Mouse (Mus musculus) neural tube, embryonic 14.5 days (tissue): Measurements from ENCODE around the gene Rassf5. TPM values are rescaled to one million over a fixed set of nuclear protein-coding genes. Genes with fewer than 3 reads are reported as not detected.
A peak's percentile ranks its signal among the peaks of the same experiment; 100 is the strongest.
"Not testable (repeated sequence)": the region's sequence is repeated elsewhere in the genome, so short reads cannot be mapped to it uniquely, and the experiment has no call there.

ENCODE experiments used
- ATAC-seq: fragments of 200-750 bp; cut with Nextera tagmentation; 2 replicates; pipeline ENCODE4 v1.8.0; 2017; ENCODE audit warnings: low read depth, mild to moderate bottlenecking, moderate TSS enrichment, moderate library complexity
- H3K27ac ChIP-seq: fragments of 300-500 bp; sonication (generic); 2 replicates; pipeline ENCODE4 v1.5.1; 2014; ENCODE audit warnings: low read depth, mild to moderate bottlenecking, control low read depth, low read length, moderate library complexity, mixed read lengths
- H3K27me3 ChIP-seq: fragments of 300-500 bp; sonication (generic); 2 replicates; pipeline ENCODE4 v1.6.1; 2014; ENCODE audit warnings: low read length; ENCODE audit not compliant: control insufficient read depth, insufficient read depth
- H3K36me3 ChIP-seq: fragments of 300-500 bp; sonication (generic); 2 replicates; pipeline ENCODE4 v1.6.1; 2014; ENCODE audit warnings: low read length, mixed read lengths; ENCODE audit not compliant: control insufficient read depth, insufficient read depth
- H3K4me1 ChIP-seq: fragments of 300-500 bp; sonication (generic); 2 replicates; pipeline ENCODE4 v1.6.1; 2014; ENCODE audit warnings: low read length; ENCODE audit not compliant: control insufficient read depth, insufficient read depth
- H3K4me2 ChIP-seq: fragments of 300-500 bp; sonication (generic); 2 replicates; pipeline ENCODE4 v1.6.1; 2014; ENCODE audit warnings: mild to moderate bottlenecking, low read depth, low read length, control low read depth
- H3K4me3 ChIP-seq: fragments of 300-500 bp; sonication (generic); 2 replicates; pipeline ENCODE4 v1.5.1; 2014; ENCODE audit warnings: low read depth, low read length, control low read depth, mixed read lengths
- H3K9ac ChIP-seq: fragments of 300-500 bp; sonication (generic); replicated peaks from 2 replicates; pipeline ENCODE4 v1.6.1; 2014; ENCODE audit warnings: low read depth, mild to moderate bottlenecking, control low read depth, low read length, mixed read lengths
- H3K9me3 ChIP-seq: fragments of 300-500 bp; sonication (generic); 2 replicates; pipeline ENCODE4 v1.6.1; 2016; ENCODE audit warnings: low read length; ENCODE audit not compliant: control insufficient read depth
- WGBS: fragments of 180-500 bp; shearing (Covaris S2); extraction: QIAGEN DNeasy Blood & Tissue Kit; methylation state at CpG from one replicate; pipeline ENCODE4 v1.1.7; 2014; 5-methylcytosine and 5-hydroxymethylcytosine counted together
- polyA plus RNA-seq: library from polyadenylated mRNA; unstranded; fragments of >200 nt; fragmentation: Nextera tagmentation; extraction: Ambion mirVana; gene quantifications from 2 replicates; pipeline ENCODE4 v1.2.1, GENCODE M21; 2014

Rassf5 gene
- polyA plus RNA-seq, 1 experiment from 2014 or later, result 5.7 TPM

- no peak for ATAC-seq
- no peak overlapping the region for H3K27ac ChIP-seq
- H3K4me3 ChIP-seq, result no peak overlapping the region
- H3K9me3 ChIP-seq, result no peaks in the 10 kb centered on the region
- 95% methylated on average over 10 of the region's 10 CpGs for WGBS
- H3K4me2 ChIP-seq, result no peak overlapping the region
- H3K4me1 ChIP-seq, result no peaks in the 10 kb centered on the region
- peaks cover 75% of the 10 kb centered on the region for H3K36me3 ChIP-seq
- H3K27me3 ChIP-seq, result no peaks in the 10 kb centered on the region
- no peak overlapping the region for H3K9ac ChIP-seq
Measured at GRCm38 (mm10) chr1:131167612-131168011, 77.4 kb downstream of the Rassf5 start.

- Histone ChIP-seq H3K4me1 (no peaks in the 10 kb centered on the region), H3K4me2 (no peak overlapping the region), H3K9ac (no peak overlapping the region), H3K9me3 (no peaks in the 10 kb centered on the region), H3K27me3 (no peaks in the 10 kb centered on the region), H3K36me3 (peaks cover 66% of the 10 kb centered on the region), H3K27ac (no peak overlapping the region), H3K4me3 (no peak overlapping the region)
- 87% methylated on average over 6 of the region's 6 CpGs for WGBS
- ATAC-seq, result no peak
Measured at GRCm38 (mm10) chr1:131164427-131164826, 80.6 kb downstream of the Rassf5 start.

- no peaks in the 10 kb centered on the region for H3K9me3 ChIP-seq
- no peaks in the 10 kb centered on the region for H3K27me3 ChIP-seq
- ATAC-seq, result no peak
- H3K36me3 ChIP-seq, result peaks cover 50% of the 10 kb centered on the region
- H3K9ac ChIP-seq, result no peak overlapping the region
- H3K27ac ChIP-seq, result no peak overlapping the region
- H3K4me3 ChIP-seq, result no peak overlapping the region
- H3K4me2 ChIP-seq, result no peak overlapping the region
- no peaks in the 10 kb centered on the region for H3K4me1 ChIP-seq
- WGBS, result 90% methylated on average over 11 of the region's 11 CpGs
Measured at GRCm38 (mm10) chr1:131161091-131161490, 84.0 kb downstream of the Rassf5 start.

GRCm38 (mm10) chr1:131159573-131160327, 85.3 kb downstream of the Rassf5 start:
- not testable (repeated sequence) for H3K4me1 ChIP-seq, H3K4me2 ChIP-seq, ATAC-seq, H3K27me3 ChIP-seq, H3K4me3 ChIP-seq, H3K9ac ChIP-seq, H3K9me3 ChIP-seq, H3K27ac ChIP-seq
- H3K36me3 ChIP-seq, result peaks cover 38% of the 10 kb centered on the region
- 94% methylated on average over 3 of the region's 3 CpGs for WGBS

DNA sequence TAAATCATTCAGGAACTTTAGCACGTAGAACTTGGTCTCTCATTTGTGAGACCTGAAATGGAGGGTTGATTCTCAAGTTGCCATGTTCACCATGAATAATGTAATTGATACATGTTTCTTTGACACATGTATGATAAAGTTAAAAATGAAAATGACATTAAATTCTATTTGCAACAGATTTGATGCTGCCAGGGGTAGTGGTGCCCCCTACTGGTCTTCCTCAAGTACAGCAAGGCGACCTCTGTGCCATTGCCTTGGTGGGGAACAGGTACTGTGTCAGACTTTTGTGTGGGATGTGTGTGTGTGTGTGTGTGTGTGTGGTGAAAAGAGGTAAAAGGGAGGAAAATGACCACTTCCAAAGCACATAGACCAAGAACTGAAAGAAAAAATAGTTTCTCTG, 89.6 kb downstream of the Rassf5 start:
- no peaks in the 10 kb centered on the region for H3K27me3 ChIP-seq
- peaks cover 6% of the 10 kb centered on the region for H3K4me1 ChIP-seq
- WGBS, result 54% methylated on average over 2 of the region's 2 CpGs
- H3K36me3 ChIP-seq, result peaks cover 3% of the 10 kb centered on the region
- no peak overlapping the region for H3K4me3 ChIP-seq
- no peak overlapping the region for H3K9ac ChIP-seq
- no peak overlapping the region for H3K4me2 ChIP-seq
- no peak for ATAC-seq
- H3K9me3 ChIP-seq, result no peaks in the 10 kb centered on the region
- H3K27ac ChIP-seq, result no peak overlapping the region

GRCm38 (mm10) chr1:131153018-131153629, 91.9 kb downstream of the Rassf5 start, which contains the start of gene Eif2d:
TSS of gene Eif2d (plus strand) at chr1:131153181.
- Histone ChIP-seq H3K4me2 (peak within 1 kb of the TSS; percentile 69), H3K9ac (peak within 1 kb of the TSS; percentile 70), H3K36me3 (no peaks in the 10 kb centered on the region; the same call in 1 of the 2 replicates), H3K4me3 (peak within 1 kb of the TSS; percentile 83), H3K9me3 (no peaks in the 10 kb centered on the region), H3K4me1 (peaks cover 6% of the 10 kb centered on the region), H3K27me3 (no peaks in the 10 kb centered on the region), H3K27ac (no peak within 1 kb of the TSS)
- ATAC-seq, result peak; percentile 100
- 1% methylated on average over 27 of the region's 27 CpGs for WGBS

DNA sequence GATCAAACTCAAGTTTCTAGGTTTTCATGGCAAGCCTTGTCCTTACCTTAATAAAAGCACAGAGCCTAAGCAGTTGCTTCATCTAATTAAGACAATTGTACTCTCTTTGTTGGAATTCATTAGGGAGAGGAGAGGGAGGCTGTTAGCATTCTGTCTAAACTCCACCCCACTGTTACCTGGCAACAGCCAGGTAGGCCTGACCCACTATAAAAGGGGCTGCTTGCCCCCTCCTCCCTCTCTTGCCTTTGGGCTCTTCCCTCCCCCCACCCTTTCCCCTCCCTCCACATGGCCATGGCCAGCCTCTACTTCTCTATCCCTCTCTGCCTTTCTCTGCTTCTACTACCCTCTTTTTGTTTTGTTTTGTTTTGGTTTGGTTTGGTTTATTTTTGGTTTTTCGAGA, 95.6 kb downstream of the Rassf5 start:
- Histone ChIP-seq H3K4me3 (no peak overlapping the region), H3K27ac (no peak overlapping the region), H3K9ac (no peak overlapping the region), H3K9me3 (no peaks in the 10 kb centered on the region), H3K27me3 (no peaks in the 10 kb centered on the region), H3K36me3 (no peaks in the 10 kb centered on the region), H3K4me1 (peaks cover 6% of the 10 kb centered on the region), H3K4me2 (no peak overlapping the region)
- WGBS, result 73% methylated on average over 1 of the region's 1 CpGs
- no peak for ATAC-seq

- Histone ChIP-seq H3K9me3 (no peaks in the 10 kb centered on the region), H3K27me3 (no peaks in the 10 kb centered on the region), H3K4me3 (no peak overlapping the region), H3K4me2 (no peak overlapping the region), H3K27ac (no peak overlapping the region), H3K36me3 (no peaks in the 10 kb centered on the region), H3K9ac (no peak overlapping the region), H3K4me1 (no peaks in the 10 kb centered on the region)
- no peak for ATAC-seq
- WGBS, result 88% methylated on average over 3 of the region's 3 CpGs
Measured at GRCm38 (mm10) chr1:131146181-131146614, 98.9 kb downstream of the Rassf5 start.

DNA sequence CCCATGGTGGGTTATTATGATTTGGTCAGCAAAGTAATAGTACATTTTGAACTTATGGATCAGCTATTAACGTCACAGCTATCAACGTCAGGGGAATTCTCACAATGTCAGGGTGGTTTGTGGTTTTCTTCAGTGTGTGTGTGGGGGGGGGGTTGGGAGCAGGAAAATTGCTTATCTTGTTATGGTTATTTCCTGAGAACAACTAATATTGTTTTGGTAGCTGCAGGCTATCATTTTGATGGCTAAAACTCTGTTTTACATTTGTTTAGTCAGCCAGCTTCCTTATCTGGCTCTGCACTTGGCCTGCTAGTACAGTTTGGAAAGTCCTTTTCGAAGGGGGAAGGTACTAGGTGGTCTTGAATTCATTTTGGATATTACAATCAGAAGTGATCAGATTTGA, 99.8 kb downstream of the Rassf5 start:
- not testable (repeated sequence) for H3K4me1 ChIP-seq, H3K27me3 ChIP-seq, H3K9ac ChIP-seq, H3K36me3 ChIP-seq, H3K27ac ChIP-seq, H3K4me2 ChIP-seq, H3K9me3 ChIP-seq, ATAC-seq, H3K4me3 ChIP-seq
- 80% methylated on average over 3 of the region's 3 CpGs for WGBS
